Mouse (Mus musculus) liver, adult (tissue): ENCODE data around the gene Lfng.

ENCODE experiments used
- GATA4 ChIP-seq: IDR thresholded peaks from 2 replicates; pipeline ENCODE4 v1.6.1; 2014; ENCODE audit warnings: mild to moderate bottlenecking, low read length; ENCODE audit not compliant: insufficient replicate concordance

The Lfng gene

GRCm38 (mm10) chr5:140652587-140652986 lies 45.5 kb downstream of the Lfng start:
- TF ChIP-seq GATA4 = no peak

GRCm38 (mm10) chr5:140654096-140654845 lies 47.2 kb downstream of the Lfng start:
- no peak for TF ChIP-seq GATA4

- TF ChIP-seq GATA4 = no peak
These were observed 52.6 kb downstream of the Lfng start for GRCm38 (mm10) chr5:140659607-140660272.

GRCm38 (mm10) chr5:140660398-140660797 lies 53.3 kb downstream of the Lfng start:
- TF ChIP-seq GATA4 = no peak

GRCm38 (mm10) chr5:140661427-140661826 lies 54.3 kb downstream of the Lfng start:
- no peak for TF ChIP-seq GATA4

GRCm38 (mm10) chr5:140661875-140662643 lies 54.9 kb downstream of the Lfng start:
- TF ChIP-seq GATA4 = no peak

- no peak for TF ChIP-seq GATA4
These were observed 55.8 kb downstream of the Lfng start for GRCm38 (mm10) chr5:140662741-140663592.

- TF ChIP-seq GATA4 = no peak
These were observed 56.6 kb downstream of the Lfng start for GRCm38 (mm10) chr5:140663621-140664180.
